Mouse (Mus musculus): ENCODE measurements around the gene Pcgf2.

DNA sequence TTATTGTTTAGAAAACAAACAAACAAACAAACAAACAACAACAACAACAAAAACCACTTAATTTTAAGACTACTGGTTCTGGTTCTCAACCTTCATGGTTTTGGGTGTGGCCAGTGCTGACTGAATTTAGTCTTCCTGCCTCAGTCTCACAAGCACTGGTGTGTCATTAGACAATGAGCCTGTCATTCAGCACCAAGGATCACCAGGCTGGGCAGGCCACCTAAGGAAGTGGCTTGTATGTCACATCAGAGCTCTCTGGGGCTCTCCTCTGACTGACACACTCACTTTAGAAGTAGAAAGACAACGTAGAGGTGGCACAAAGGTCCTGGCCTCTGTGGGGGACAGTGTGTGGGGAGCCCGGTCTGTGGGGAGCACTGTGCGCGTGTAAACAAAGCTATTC is 18.7 kb upstream of the Pcgf2 start:
- no peak for TF ChIP-seq MAFK (IDR thresholded peaks at IDR 0.05; ENCODE audit: insufficient replicate concordance, low read length)
- no peak for TF ChIP-seq HCFC1 (IDR thresholded peaks at IDR 0.05; ENCODE audit: low read depth, low read length)
- TF ChIP-seq USF1 (IDR thresholded peaks at IDR 0.05; ENCODE audit: low read depth, low read length) = no peak
- no peak for TF ChIP-seq KAT2A (IDR thresholded peaks at IDR 0.05; ENCODE audit: insufficient replicate concordance, low read length)

All from CH12.LX (cell line).